Mouse (Mus musculus): ENCODE measurements around the gene Fcor.

Fcor gene

GRCm38 (mm10) chr8:3670388-3670787 lies 1.8 kb downstream of the Fcor start:
- DNase-seq: no peak

GRCm38 (mm10) chr8:3665507-3665906 lies 6.7 kb downstream of the Fcor start, which contains the start of gene Mcemp1:
TSS of gene Mcemp1 (plus strand) at chr8:3665754.
- DNase-seq: no peak

GRCm38 (mm10) chr8:3664405-3664804 lies 7.8 kb downstream of the Fcor start:
- no peak for DNase-seq

- no peak for DNase-seq
These were observed 11.3 kb downstream of the Fcor start for GRCm38 (mm10) chr8:3660889-3661288.

- no peak for DNase-seq
These were observed 15.3 kb downstream of the Fcor start for GRCm38 (mm10) chr8:3656725-3657381.

GRCm38 (mm10) chr8:3655526-3655925 lies 16.6 kb downstream of the Fcor start, which contains the start of gene Retn:
TSS of gene Retn (plus strand) at chr8:3655770.
- no peak for DNase-seq

GRCm38 (mm10) chr8:3654726-3655508 lies 17.2 kb downstream of the Fcor start:
- no peak for DNase-seq

- no peak for DNase-seq
These were observed 19.3 kb downstream of the Fcor start for GRCm38 (mm10) chr8:3652845-3653244.

- no peak for DNase-seq
These were observed 23.2 kb downstream of the Fcor start for GRCm38 (mm10) chr8:3648990-3649389.

GRCm38 (mm10) chr8:3648268-3648667 lies 23.9 kb downstream of the Fcor start:
- no peak for DNase-seq

GRCm38 (mm10) chr8:3647561-3647960 lies 24.6 kb downstream of the Fcor start:
- DNase-seq: no peak

- DNase-seq: no peak
These were observed 25.2 kb downstream of the Fcor start for GRCm38 (mm10) chr8:3646824-3647531.

- peak; percentile 35 for DNase-seq
These were observed 26.4 kb downstream of the Fcor start for GRCm38 (mm10) chr8:3645804-3646203.

GRCm38 (mm10) chr8:3631478-3631875 lies 40.7 kb downstream of the Fcor start:
- DNase-seq: no peak

- DNase-seq: peak; percentile 87
These were observed 41.3 kb downstream of the Fcor start, which contains the start of gene Stxbp2 for GRCm38 (mm10) chr8:3630647-3631477. TSS of gene Stxbp2 (plus strand) at chr8:3630955.

GRCm38 (mm10) chr8:3628014-3628413 lies 44.1 kb downstream of the Fcor start:
- no peak for DNase-seq

GRCm38 (mm10) chr8:3626971-3627370 lies 45.2 kb downstream of the Fcor start:
- DNase-seq: no peak

GRCm38 (mm10) chr8:3625445-3625844 lies 46.7 kb downstream of the Fcor start, which contains the start of gene Pcp2:
TSS of gene Pcp2 (minus strand) at chr8:3625545.
- no peak for DNase-seq

GRCm38 (mm10) chr8:3622119-3622518 lies 50.0 kb downstream of the Fcor start:
- peak; percentile 44 for DNase-seq

- DNase-seq: peak; percentile 100
These were observed 50.8 kb downstream of the Fcor start, which contains the start of the genes Xab2 and Pet100 for GRCm38 (mm10) chr8:3621199-3621970. TSS of gene Xab2 (minus strand) at chr8:3621316. TSS of gene Pet100 (plus strand) at chr8:3621548.

Data from cerebellum, adult 9-11 months (tissue).